Mouse (Mus musculus): ENCODE results near the gene Cfd. TPM values are rescaled to one million over a fixed set of nuclear protein-coding genes. Genes with fewer than 3 reads are reported as not detected.

Cfd gene
- total and polyA plus RNA-seq, 3 experiments, result 22.9 to 490 (median 98.7) TPM

DNA sequence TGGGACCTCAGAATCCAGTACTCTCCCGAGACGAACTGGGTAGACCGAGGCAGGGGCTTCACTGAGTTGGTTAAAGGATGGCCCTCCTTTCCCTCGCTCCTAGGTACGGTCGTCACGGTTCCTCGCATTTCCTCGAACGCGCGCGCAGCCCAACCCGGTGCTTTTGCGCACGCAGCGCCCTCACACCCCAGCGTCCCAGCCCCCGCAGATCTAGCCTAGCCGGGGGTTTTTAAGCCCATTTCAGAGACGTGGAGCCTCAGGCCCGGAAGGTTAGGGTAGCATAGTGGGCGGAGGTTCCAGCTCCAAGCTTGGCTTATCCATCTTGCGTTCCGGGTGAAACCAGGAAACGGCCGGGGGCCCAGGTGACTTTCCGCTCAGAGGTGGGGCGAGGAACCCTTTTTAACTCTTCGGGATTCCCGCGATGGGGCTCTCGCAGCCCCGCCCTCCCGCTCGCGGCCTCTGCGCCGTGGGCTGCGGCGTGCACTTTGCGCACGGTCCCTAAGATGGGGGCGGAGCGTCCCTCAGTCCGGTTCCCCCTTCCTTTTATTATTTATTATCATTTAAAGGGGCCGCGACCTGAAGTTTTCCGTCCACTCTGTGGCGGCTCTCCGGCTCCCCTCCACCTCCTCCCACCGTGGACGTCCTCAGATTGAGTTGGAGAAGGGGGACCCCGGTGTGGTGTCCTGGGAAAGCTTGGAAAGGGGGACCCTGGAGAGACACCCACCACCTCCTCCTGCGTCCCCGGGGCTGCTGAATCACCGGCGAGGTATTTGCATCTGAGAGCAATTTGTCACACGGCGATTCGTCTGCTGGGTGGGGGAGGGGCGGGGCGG is 36.1 kb downstream of the Cfd start, which contains the start of gene Arid3a:
Arid3a (plus strand) TSS at position 553 of the 833 bp plus-strand sequence.
- TF ChIP-seq EP300 (IDR thresholded peaks at IDR 0.05; ENCODE audit: insufficient read depth, low read depth, low read length) (0 out of 2 replicates have a peak, but pooled peaks have one; percentile 40), CTCF (IDR thresholded peaks at IDR 0.05) (no peak)
- Histone ChIP-seq H3K4me3 (peak within 1 kb of the TSS; percentile 66), H3K27ac (peak within 1 kb of the TSS; percentile 86), H3K36me3 (ENCODE audit: control insufficient read depth, insufficient read depth, low read length) (no peaks in the 10 kb centered on the region), H3K9ac (ENCODE audit: low read depth, low read length) (peak within 1 kb of the TSS; percentile 81), H3K79me2 (replicated peaks; ENCODE audit: control insufficient read depth, insufficient read depth, low read length) (no peaks in the 10 kb centered on the region), H3K4me1 (ENCODE audit: control insufficient read depth, insufficient read depth, low read length) (0 out of 2 replicates have a peak, but pooled peaks cover 1% of the 10 kb centered on the region), H3K27me3 (ENCODE audit: control insufficient read depth, insufficient read depth, low read length) (peaks cover under 1% of the 10 kb centered on the region)
- intact Hi-C loops (cut with DNase I), result loop anchor here (2.0 to 5.0 kb wide), 3 partner anchors 58 to 216 kb away; partner anchors contain the start of genes Abca7, Cbarp and Tmem259
- WGBS, result under 1% methylated on average over 63 of the region's 63 CpGs
- peak; percentile 93 to 96 for DNase-seq

DNA sequence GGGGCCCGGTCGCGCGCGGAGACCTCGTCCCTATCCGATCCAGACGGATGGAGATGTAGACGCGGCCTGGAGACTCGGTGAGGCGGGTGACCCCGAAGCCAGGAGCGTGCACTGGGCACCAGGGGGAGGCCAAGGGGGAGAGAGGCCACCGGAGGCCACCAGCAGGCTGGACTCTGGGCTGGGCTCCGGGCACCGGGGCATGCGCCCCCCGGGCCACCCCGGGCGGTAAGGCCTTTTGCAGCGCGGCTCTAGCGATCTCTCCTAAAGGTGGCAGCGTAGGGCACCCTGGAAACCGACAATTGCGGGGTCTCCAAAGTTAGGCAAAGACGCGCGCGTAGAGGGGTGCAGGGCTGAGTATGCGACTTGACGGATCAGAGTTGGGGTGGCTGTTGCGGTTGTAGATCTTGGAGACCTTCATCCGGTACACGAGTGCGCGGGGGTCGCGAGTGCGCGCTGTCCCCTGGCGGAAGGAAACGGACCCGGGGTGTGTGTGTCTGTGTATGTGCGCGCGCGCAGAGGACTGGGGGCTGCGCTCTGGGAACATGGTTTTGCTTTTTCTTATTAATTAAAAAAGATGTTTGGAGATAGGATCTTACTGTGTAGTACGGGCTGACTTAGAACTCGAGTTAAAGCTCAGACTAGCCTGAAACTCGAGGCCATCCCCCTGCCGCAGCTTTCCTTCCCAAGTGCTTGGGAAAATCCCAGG is 36.8 kb downstream of the Cfd start:
- TF ChIP-seq EP300 (IDR thresholded peaks at IDR 0.05; ENCODE audit: insufficient read depth, low read depth, low read length), result no peak
- TF ChIP-seq POLR2A (IDR thresholded peaks at IDR 0.05; ENCODE audit: insufficient read depth, low read depth, low read length), result no peak
- peak; percentile 50 for TF ChIP-seq CTCF (IDR thresholded peaks at IDR 0.05)
- H3K79me2 ChIP-seq (replicated peaks; ENCODE audit: control insufficient read depth, insufficient read depth, low read length), result no peaks in the 10 kb centered on the region
- H3K9ac ChIP-seq (ENCODE audit: low read depth, low read length), result peak overlapping the region; percentile 77
- intact Hi-C loops (cut with DNase I), result loop anchor here (2.0 to 5.0 kb wide), 3 partner anchors 57 to 215 kb away; partner anchors contain the start of genes Abca7, Cbarp and Tmem259
- no peaks in the 10 kb centered on the region for H3K27me3 ChIP-seq (ENCODE audit: control insufficient read depth, insufficient read depth, low read length)
- DNase-seq, result peak; percentile 72 to 75
- no peaks in the 10 kb centered on the region for H3K36me3 ChIP-seq (ENCODE audit: control insufficient read depth, insufficient read depth, low read length)
- under 1% methylated on average over 54 of the region's 54 CpGs for whole genome bisulfite sequencing
- peaks cover 5% of the 10 kb centered on the region for H3K4me1 ChIP-seq (ENCODE audit: control insufficient read depth, insufficient read depth, low read length)
- H3K4me3 ChIP-seq, result peak overlapping the region; percentile 66
- H3K27ac ChIP-seq, result peak overlapping the region; percentile 86

DNA sequence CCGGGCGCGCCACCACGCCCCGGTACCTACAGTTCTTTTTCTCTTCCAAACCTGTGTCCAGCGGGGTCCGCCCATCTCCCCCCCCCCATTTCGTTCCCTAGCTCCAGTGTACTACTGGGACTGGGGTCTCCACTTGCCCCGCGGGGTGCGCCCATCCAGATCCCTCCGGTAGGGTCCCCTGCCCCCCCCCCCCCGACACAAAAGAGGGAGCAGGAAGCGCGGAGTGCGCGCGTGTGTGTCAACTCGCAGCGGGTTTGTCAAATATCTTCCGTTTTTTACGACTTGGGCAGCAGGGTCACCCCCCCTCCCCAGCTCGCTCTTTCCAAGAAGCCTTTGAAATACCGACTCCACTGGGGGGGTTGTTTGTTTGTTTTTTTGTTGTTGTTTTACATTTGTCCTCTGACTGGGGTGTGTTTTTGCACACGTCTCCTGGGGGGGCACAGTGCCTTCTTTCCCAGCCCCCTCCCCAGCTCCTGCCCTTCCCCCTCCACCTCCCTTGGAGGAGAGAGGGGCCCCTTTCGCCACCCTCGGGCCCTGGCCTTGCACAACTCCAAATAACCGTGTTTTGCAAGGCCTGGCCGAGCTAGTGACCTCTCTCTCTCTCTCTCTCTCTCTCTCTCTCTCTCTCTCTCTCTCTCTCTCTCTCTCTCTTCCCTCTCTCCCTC is 37.5 kb downstream of the Cfd start:
- 7% methylated on average over 29 of the region's 29 CpGs for whole genome bisulfite sequencing
- Histone ChIP-seq H3K4me1 (ENCODE audit: control insufficient read depth, insufficient read depth, low read length) (peaks cover 9% of the 10 kb centered on the region), H3K79me2 (replicated peaks; ENCODE audit: control insufficient read depth, insufficient read depth, low read length) (no peaks in the 10 kb centered on the region), H3K4me3 (peak overlapping the region; percentile 66), H3K27ac (peak overlapping the region; percentile 86), H3K9ac (ENCODE audit: low read depth, low read length) (peak overlapping the region; percentile 51), H3K36me3 (ENCODE audit: control insufficient read depth, insufficient read depth, low read length) (no peaks in the 10 kb centered on the region), H3K27me3 (ENCODE audit: control insufficient read depth, insufficient read depth, low read length) (no peaks in the 10 kb centered on the region)
- peak in 1 of 2 experiments; percentile 50 for DNase-seq
- TF ChIP-seq CTCF (IDR thresholded peaks at IDR 0.05) (no peak), EP300 (IDR thresholded peaks at IDR 0.05; ENCODE audit: insufficient read depth, low read depth, low read length) (no peak), POLR2A (IDR thresholded peaks at IDR 0.05; ENCODE audit: insufficient read depth, low read depth, low read length) (no peak)
- intact Hi-C loops (cut with DNase I), result loop anchor here (5.0 kb wide), 1 partner anchor 214 kb away; the partner anchor contains the start of gene Cbarp

DNA sequence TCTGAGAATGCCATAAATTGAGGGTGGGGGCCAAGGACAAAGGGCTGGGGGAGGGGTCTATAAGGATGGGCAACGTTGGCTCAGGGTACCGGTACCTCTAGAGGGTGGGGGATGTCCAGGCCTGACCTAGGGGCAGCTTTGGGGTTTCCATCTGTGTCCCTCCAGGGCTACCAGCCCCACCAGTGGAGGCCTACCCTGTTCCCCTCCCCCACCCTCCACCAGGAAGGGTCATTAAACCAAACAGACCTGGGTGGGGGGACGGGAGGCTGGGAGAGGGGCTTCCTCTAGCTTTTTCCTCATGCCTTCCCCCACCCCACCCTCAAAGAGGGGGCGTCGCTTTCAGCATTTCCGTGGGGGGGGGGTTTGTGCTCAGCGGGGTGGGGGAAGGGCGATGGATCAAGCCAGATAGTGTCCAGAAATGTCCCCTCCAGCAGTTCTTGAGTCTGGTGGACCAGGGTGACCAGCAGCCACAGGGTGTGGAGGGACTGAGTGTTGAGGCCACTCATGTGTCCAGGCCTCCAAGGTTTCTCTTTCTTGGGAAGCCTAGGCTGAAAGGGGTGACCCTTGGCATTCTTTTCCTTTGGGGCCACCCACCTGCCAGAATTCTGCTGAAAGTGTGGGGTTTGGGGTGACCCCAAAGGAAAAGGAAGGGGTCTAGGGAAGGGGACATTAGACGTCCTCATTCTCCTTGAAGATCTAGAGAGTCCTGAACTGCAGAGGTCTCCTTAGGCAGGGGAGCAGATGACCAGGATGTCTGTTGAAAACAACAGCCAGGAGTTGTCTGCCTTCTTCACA is 38.5 kb downstream of the Cfd start:
- Histone ChIP-seq H3K36me3 (ENCODE audit: control insufficient read depth, insufficient read depth, low read length) (no peaks in the 10 kb centered on the region), H3K27ac (no peak overlapping the region), H3K4me3 (no peak overlapping the region), H3K27me3 (ENCODE audit: control insufficient read depth, insufficient read depth, low read length) (no peaks in the 10 kb centered on the region), H3K9ac (ENCODE audit: low read depth, low read length) (no peak overlapping the region), H3K79me2 (replicated peaks; ENCODE audit: control insufficient read depth, insufficient read depth, low read length) (no peaks in the 10 kb centered on the region), H3K4me1 (ENCODE audit: control insufficient read depth, insufficient read depth, low read length) (peaks cover 19% of the 10 kb centered on the region)
- no peak for TF ChIP-seq CTCF (IDR thresholded peaks at IDR 0.05)
- no peak for TF ChIP-seq EP300 (IDR thresholded peaks at IDR 0.05; ENCODE audit: insufficient read depth, low read depth, low read length)
- TF ChIP-seq POLR2A (IDR thresholded peaks at IDR 0.05; ENCODE audit: insufficient read depth, low read depth, low read length), result no peak
- intact Hi-C loops (cut with DNase I), result loop anchor here (5.0 kb wide), 1 partner anchor 213 kb away; the partner anchor contains the start of gene Cbarp
- 37% methylated on average over 9 of the region's 9 CpGs for WGBS
- DNase-seq, result no peak

Measured in heart, adult 2 months (tissue).